Mouse (Mus musculus): ENCODE results near the gene Ptafr.
"Not testable (repeated sequence)": the region's sequence is repeated elsewhere in the genome, so short reads cannot be mapped to it uniquely, and the experiment has no call there.

The Ptafr gene

GRCm38 (mm10) chr4:132563965-132564364 is at the start of gene Ptafr:
Gene Ptafr, plus strand, starts transcription at chr4:132564067.
- DNase-seq = no peak

- peak; percentile 88 for DNase-seq
Measured at GRCm38 (mm10) chr4:132514555-132515135, 49.2 kb upstream of the Ptafr start.

GRCm38 (mm10) chr4:132515369-132516155 is 48.3 kb upstream of the Ptafr start:
- DNase-seq = peak; percentile 98

GRCm38 (mm10) chr4:132518066-132518465 is 45.8 kb upstream of the Ptafr start:
- no peak for DNase-seq

- no peak for DNase-seq
Measured at GRCm38 (mm10) chr4:132519188-132519587, 44.7 kb upstream of the Ptafr start.

- DNase-seq = peak; percentile 39
Measured at GRCm38 (mm10) chr4:132524321-132524741, 39.5 kb upstream of the Ptafr start.

GRCm38 (mm10) chr4:132524808-132525207 is 39.1 kb upstream of the Ptafr start:
- no peak for DNase-seq

- no peak for DNase-seq
Measured at GRCm38 (mm10) chr4:132526678-132527077, 37.2 kb upstream of the Ptafr start.

- DNase-seq = no peak
Measured at GRCm38 (mm10) chr4:132527917-132528522, 35.8 kb upstream of the Ptafr start.

- DNase-seq = no peak
Measured at GRCm38 (mm10) chr4:132529344-132529743, 34.5 kb upstream of the Ptafr start.

GRCm38 (mm10) chr4:132530033-132530804 is 33.6 kb upstream of the Ptafr start:
- no peak for DNase-seq

GRCm38 (mm10) chr4:132532496-132532895 is 31.4 kb upstream of the Ptafr start:
- peak; percentile 37 for DNase-seq

- peak; percentile 98 for DNase-seq
Measured at GRCm38 (mm10) chr4:132532981-132533916, 30.6 kb upstream of the Ptafr start, which contains the start of gene Atpif1. Gene Atpif1, minus strand, starts transcription at chr4:132533659.

GRCm38 (mm10) chr4:132535406-132536121 is 28.3 kb upstream of the Ptafr start, which contains the start of gene Dnajc8:
Gene Dnajc8, plus strand, starts transcription at chr4:132535550.
- DNase-seq = peak; percentile 97

GRCm38 (mm10) chr4:132539481-132539880 is 24.4 kb upstream of the Ptafr start:
- DNase-seq = no peak

GRCm38 (mm10) chr4:132541413-132541812 is 22.5 kb upstream of the Ptafr start:
- DNase-seq = no peak

- no peak for DNase-seq
Measured at GRCm38 (mm10) chr4:132542724-132543123, 21.1 kb upstream of the Ptafr start.

GRCm38 (mm10) chr4:132545851-132546250 is 18.0 kb upstream of the Ptafr start:
- peak; percentile 79 for DNase-seq

GRCm38 (mm10) chr4:132554221-132554620 is 9.6 kb upstream of the Ptafr start:
- DNase-seq = no peak

- DNase-seq = no peak
Measured at GRCm38 (mm10) chr4:132554653-132555052, 9.2 kb upstream of the Ptafr start.

- not testable (repeated sequence) for DNase-seq
Measured at GRCm38 (mm10) chr4:132555550-132555949, 8.3 kb upstream of the Ptafr start.
